Mouse (Mus musculus): ENCODE measurements around the gene Cnga3. TPM values are rescaled to one million over a fixed set of nuclear protein-coding genes. Genes with fewer than 3 reads are reported as not detected.

The Cnga3 gene
- total and polyA plus RNA-seq, 3 experiments: 0.08 to 0.36 (median 0.30) TPM

DNA sequence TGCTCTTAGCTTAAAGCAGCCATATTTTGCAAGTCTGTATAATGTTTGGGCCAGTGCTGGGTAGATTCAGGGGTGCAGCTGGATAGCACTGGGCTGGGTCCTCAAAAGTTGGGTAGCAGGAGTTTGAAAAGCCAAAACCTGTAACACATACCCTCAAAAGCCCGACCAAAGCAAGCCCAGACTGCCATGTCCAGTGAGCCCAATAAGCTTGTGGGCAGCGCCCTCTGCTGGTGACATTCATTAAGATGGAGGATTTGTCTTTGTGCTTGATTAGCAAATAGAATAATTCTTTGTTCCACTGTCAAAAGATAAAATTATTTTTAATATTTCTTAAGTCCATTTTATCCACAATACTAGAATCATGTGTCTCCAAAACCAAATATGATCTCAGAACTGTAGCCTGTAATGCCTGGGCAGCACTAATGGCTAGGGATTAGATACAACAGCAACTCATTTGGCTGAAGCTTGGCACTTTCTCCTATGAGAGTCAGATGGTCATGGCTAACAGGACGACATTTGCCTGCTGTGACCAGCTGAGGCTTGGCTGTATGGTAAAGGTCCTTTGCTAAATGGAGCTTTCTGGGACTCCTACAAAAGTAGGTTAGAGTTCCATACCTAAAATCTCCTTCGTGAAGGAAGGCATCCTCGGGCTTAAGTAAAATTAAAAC, 36.5 kb downstream of the Cnga3 start (continued):
- TF ChIP-seq RAD21 (IDR thresholded peaks at IDR 0.05; ENCODE audit: low read depth, low read length) (peak; percentile 93), ETS1 (conservative IDR thresholded peaks at IDR 0.05; ENCODE audit: low read depth, low read length) (no peak), BHLHE40 (IDR thresholded peaks at IDR 0.05; ENCODE audit: low read depth, low read length) (no peak), E2F4 (IDR thresholded peaks at IDR 0.05; ENCODE audit: insufficient replicate concordance, low read depth, low read length) (no peak), MXI1 (IDR thresholded peaks at IDR 0.05; ENCODE audit: low read depth, low read length) (no peak), MYC (IDR thresholded peaks at IDR 0.05; ENCODE audit: low read depth, low read length) (no peak), USF2 (conservative IDR thresholded peaks at IDR 0.05; ENCODE audit: low read depth, low read length) (no peak), MEF2A (IDR thresholded peaks at IDR 0.05; ENCODE audit: borderline replicate concordance, low read depth, low read length) (no peak), JUN (IDR thresholded peaks at IDR 0.05; ENCODE audit: insufficient read depth, low read depth, low read length) (no peak), KAT2A (IDR thresholded peaks at IDR 0.05; ENCODE audit: insufficient replicate concordance, low read length) (no peak), NRF1 (IDR thresholded peaks at IDR 0.05; ENCODE audit: low read depth, low read length) (no peak), SMC3 (IDR thresholded peaks at IDR 0.05; ENCODE audit: low read depth, low read length) (peak; percentile 93), SIN3A (IDR thresholded peaks at IDR 0.05; ENCODE audit: low read length) (0 out of 2 replicates have a peak, but pooled peaks have one; percentile 28), MAX (IDR thresholded peaks at IDR 0.05; ENCODE audit: low read length) (no peak), POLR2A (IDR thresholded peaks at IDR 0.05; ENCODE audit: low read depth, low read length) (no peak), ELF1 (IDR thresholded peaks at IDR 0.05; ENCODE audit: low read depth, low read length) (no peak), PAX5 (IDR thresholded peaks at IDR 0.05; ENCODE audit: low read length) (no peak), MAZ (IDR thresholded peaks at IDR 0.05; ENCODE audit: low read depth, low read length) (no peak), MAFK (IDR thresholded peaks at IDR 0.05; ENCODE audit: insufficient replicate concordance, low read length) (no peak), GABPA (IDR thresholded peaks at IDR 0.05; ENCODE audit: insufficient replicate concordance, low read depth, low read length) (no peak), POLR2AphosphoS2 (IDR thresholded peaks at IDR 0.05; ENCODE audit: low read depth, low read length) (no peak), ZMIZ1 (IDR thresholded peaks at IDR 0.05; ENCODE audit: low read depth, low read length) (no peak)

DNA sequence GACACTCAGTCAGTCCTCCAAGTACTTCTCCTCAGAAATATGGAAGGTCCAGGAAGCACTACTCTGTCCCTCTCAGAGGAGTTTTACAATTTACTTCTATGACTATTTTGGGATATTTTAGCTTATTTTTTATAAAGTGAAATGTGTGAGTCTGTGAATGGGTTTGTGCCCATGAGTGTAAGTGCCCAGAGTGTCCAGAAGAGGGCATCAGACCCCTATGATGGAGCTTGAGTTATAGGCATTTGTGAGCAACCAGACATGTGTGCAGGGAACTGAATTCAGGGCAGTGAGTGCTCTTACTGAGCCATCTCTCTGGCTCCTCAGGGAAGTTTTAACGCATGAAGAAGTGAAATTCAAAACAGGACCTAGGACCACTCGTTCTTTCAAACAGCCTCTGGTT, 44.2 kb downstream of the Cnga3 start:
- in situ Hi-C loops (cut with MboI; ENCODE audit: low pct_ligation_motif_present, low pct_unique_long_range_greater_than_20kb, low sequenced_read_pairs): no loop called here
- DNase-seq (ENCODE audit: extremely low read depth): peak; percentile 15

More for the DNA sequence above, 44.2 kb downstream of the Cnga3 start:
- Histone ChIP-seq H3K79me2 (replicated peaks; ENCODE audit: control insufficient read depth, extremely low read depth, insufficient read depth, poor library complexity, severe bottlenecking) (no peaks in the 10 kb centered on the region), H3K36me3 (replicated peaks in 1 of 2; ENCODE audit: control insufficient read depth in 1 of 2, insufficient read depth in 1 of 2, low read length in 1 of 2) (no peaks in the 10 kb centered on the region), H3K27me3 (replicated peaks) (no peaks in the 10 kb centered on the region), H3K9ac (ENCODE audit: insufficient read depth, low read depth) (no peak overlapping the region), H3K9me3 (replicated peaks; ENCODE audit: low read length) (peaks cover 3% of the 10 kb centered on the region), H3K4me1 (ENCODE audit: control insufficient read depth in 1 of 2, insufficient read depth in 2 of 2) (peaks cover 3 to 4% of the 10 kb centered on the region in 2 experiments; a peak in 3 of 4 replicates), H3K4me2 (ENCODE audit: insufficient read depth, low read depth, poor library complexity, severe bottlenecking) (no peak overlapping the region), H3K27ac (ENCODE audit: insufficient read depth, low read depth) (no peak overlapping the region), H3K4me3 (replicated peaks in 1 of 3; ENCODE audit: low read depth in 2 of 3, low read length in 2 of 3, poor library complexity in 1 of 3) (no peak overlapping the region)
- dilution Hi-C loops (cut with MboI; ENCODE audit: extremely low pct_ligation_motif_present, extremely low pct_unique_long_range_greater_than_20kb, low sequenced_read_pairs): no loop called here
- TF ChIP-seq PAX5 (IDR thresholded peaks at IDR 0.05; ENCODE audit: low read length) (no peak), CTCF (conservative IDR thresholded peaks at IDR 0.05 in 1 of 2, IDR thresholded peaks at IDR 0.05 in 1 of 2; ENCODE audit: low read depth in 2 of 2, low read length in 2 of 2) (peak; percentile 20 to 57; a peak in 3 of 4 replicates), RAD21 (IDR thresholded peaks at IDR 0.05; ENCODE audit: low read depth, low read length) (peak; percentile 54), MAZ (IDR thresholded peaks at IDR 0.05; ENCODE audit: low read depth, low read length) (no peak), TCF12 (IDR thresholded peaks at IDR 0.05; ENCODE audit: low read depth, low read length) (no peak), MYC (IDR thresholded peaks at IDR 0.05; ENCODE audit: low read depth, low read length) (no peak), SMC3 (IDR thresholded peaks at IDR 0.05; ENCODE audit: low read depth, low read length) (peak; percentile 36), POLR2A (IDR thresholded peaks at IDR 0.05; ENCODE audit: low read depth, low read length) (no peak)
